Mouse (Mus musculus): ENCODE results near the gene Dnaaf1. TPM values are rescaled to one million over a fixed set of nuclear protein-coding genes. Genes with fewer than 3 reads are reported as not detected.

Dnaaf1 gene
- polyA plus RNA-seq, 1 experiment from 2014 or later, result 0.61 TPM

- no peak overlapping the region for H3K27ac ChIP-seq
- no peak overlapping the region for H3K4me2 ChIP-seq (replicated peaks)
- ATAC-seq (ENCODE audit: low FRiP score), result no peak
- H3K27me3 ChIP-seq, result peaks cover 45% of the 10 kb centered on the region
- H3K36me3 ChIP-seq, result no peaks in the 10 kb centered on the region
- H3K4me3 ChIP-seq, result no peak overlapping the region
- 39% methylated on average over 13 of the region's 13 CpGs for WGBS
- H3K9ac ChIP-seq, result no peak overlapping the region
- H3K9me3 ChIP-seq (replicated peaks), result no peaks in the 10 kb centered on the region
- peaks cover 3% of the 10 kb centered on the region for H3K4me1 ChIP-seq
Observed at GRCm38 (mm10) chr8:119579096-119579495, 4.1 kb downstream of the Dnaaf1 start.

GRCm38 (mm10) chr8:119580441-119581161 is 5.6 kb downstream of the Dnaaf1 start:
- Histone ChIP-seq H3K27me3 (peaks cover 45% of the 10 kb centered on the region), H3K27ac (no peak overlapping the region), H3K9me3 (replicated peaks) (no peaks in the 10 kb centered on the region), H3K36me3 (no peaks in the 10 kb centered on the region), H3K4me3 (no peak overlapping the region), H3K4me1 (no peaks in the 10 kb centered on the region), H3K9ac (no peak overlapping the region), H3K4me2 (replicated peaks) (no peak overlapping the region)
- 90% methylated on average over 5 of the region's 5 CpGs for WGBS
- no peak for ATAC-seq (ENCODE audit: low FRiP score)

GRCm38 (mm10) chr8:119585901-119586300 is 10.9 kb downstream of the Dnaaf1 start:
- Histone ChIP-seq H3K4me3 (peak overlapping the region; percentile 25), H3K27me3 (peaks cover 9% of the 10 kb centered on the region; the same call in 1 of the 2 replicates), H3K27ac (no peak overlapping the region), H3K9me3 (replicated peaks) (no peaks in the 10 kb centered on the region), H3K36me3 (no peaks in the 10 kb centered on the region), H3K4me2 (replicated peaks) (peak overlapping the region; percentile 53), H3K4me1 (0 out of 2 replicates have a peak, but pooled peaks cover 7% of the 10 kb centered on the region), H3K9ac (0 out of 2 replicates have a peak overlapping the region, but pooled peaks have one; percentile 35)
- WGBS, result 26% methylated on average over 19 of the region's 24 CpGs
- no peak for ATAC-seq (ENCODE audit: low FRiP score)

- peaks cover 6% of the 10 kb centered on the region; the same call in 1 of the 2 replicates for H3K27me3 ChIP-seq
- H3K27ac ChIP-seq, result no peak overlapping the region
- no peaks in the 10 kb centered on the region for H3K36me3 ChIP-seq
- H3K4me1 ChIP-seq, result 0 out of 2 replicates have a peak, but pooled peaks cover 7% of the 10 kb centered on the region
- no peak overlapping the region for H3K9ac ChIP-seq
- 59% methylated on average over 4 of the region's 4 CpGs for WGBS
- H3K4me2 ChIP-seq (replicated peaks), result no peak overlapping the region
- no peak overlapping the region for H3K4me3 ChIP-seq
- no peak for ATAC-seq (ENCODE audit: low FRiP score)
- H3K9me3 ChIP-seq (replicated peaks), result no peaks in the 10 kb centered on the region
Observed at GRCm38 (mm10) chr8:119588321-119588720, 13.3 kb downstream of the Dnaaf1 start.

- Histone ChIP-seq H3K4me3 (no peak overlapping the region), H3K4me2 (replicated peaks) (no peak overlapping the region), H3K27ac (no peak overlapping the region), H3K36me3 (no peaks in the 10 kb centered on the region), H3K9ac (no peak overlapping the region), H3K4me1 (0 out of 2 replicates have a peak, but pooled peaks cover 7% of the 10 kb centered on the region), H3K9me3 (replicated peaks) (no peaks in the 10 kb centered on the region), H3K27me3 (peaks cover 6% of the 10 kb centered on the region; the same call in 1 of the 2 replicates)
- no peak for ATAC-seq (ENCODE audit: low FRiP score)
- 17% methylated on average over 10 of the region's 10 CpGs for whole genome bisulfite sequencing
Observed at GRCm38 (mm10) chr8:119588844-119589243, 13.8 kb downstream of the Dnaaf1 start.

GRCm38 (mm10) chr8:119590348-119590747 is 15.3 kb downstream of the Dnaaf1 start:
- Histone ChIP-seq H3K27me3 (peaks cover 6% of the 10 kb centered on the region; the same call in 1 of the 2 replicates), H3K9me3 (replicated peaks) (no peaks in the 10 kb centered on the region), H3K27ac (no peak overlapping the region), H3K4me3 (no peak overlapping the region), H3K4me2 (replicated peaks) (no peak overlapping the region), H3K9ac (no peak overlapping the region), H3K4me1 (peaks cover 13% of the 10 kb centered on the region; the same call in 1 of the 2 replicates), H3K36me3 (no peaks in the 10 kb centered on the region)
- no peak for ATAC-seq (ENCODE audit: low FRiP score)
- 80% methylated on average over 14 of the region's 14 CpGs for WGBS

- ATAC-seq (ENCODE audit: low FRiP score), result no peak
- 96% methylated on average over 7 of the region's 7 CpGs for whole genome bisulfite sequencing
- no peak overlapping the region for H3K27ac ChIP-seq
Observed at GRCm38 (mm10) chr8:119591456-119591855, 16.4 kb downstream of the Dnaaf1 start.

GRCm38 (mm10) chr8:119603771-119604170 is 28.7 kb downstream of the Dnaaf1 start:
- Histone ChIP-seq H3K9ac (0 out of 2 replicates have a peak overlapping the region, but pooled peaks have one; percentile 75), H3K27ac (no peak overlapping the region), H3K36me3 (peaks cover 39% of the 10 kb centered on the region), H3K4me3 (peak overlapping the region; percentile 75), H3K4me1 (peaks cover 12% of the 10 kb centered on the region), H3K9me3 (replicated peaks) (no peaks in the 10 kb centered on the region), H3K4me2 (replicated peaks) (peak overlapping the region; percentile 77), H3K27me3 (no peaks in the 10 kb centered on the region)
- WGBS, result 91% methylated on average over 4 of the region's 4 CpGs
- no peak for ATAC-seq (ENCODE audit: low FRiP score)

More at GRCm38 (mm10) chr8:119591456-119591855, 16.4 kb downstream of the Dnaaf1 start:
- no peaks in the 10 kb centered on the region for H3K9me3 ChIP-seq (replicated peaks)
- H3K9ac ChIP-seq, result no peak overlapping the region
- H3K4me3 ChIP-seq, result no peak overlapping the region
- peaks cover 13% of the 10 kb centered on the region; the same call in 1 of the 2 replicates for H3K4me1 ChIP-seq
- no peak overlapping the region for H3K4me2 ChIP-seq (replicated peaks)
- no peaks in the 10 kb centered on the region for H3K27me3 ChIP-seq
- H3K36me3 ChIP-seq, result no peaks in the 10 kb centered on the region; the same call in 1 of the 2 replicates

GRCm38 (mm10) chr8:119604398-119604803 is 29.4 kb downstream of the Dnaaf1 start:
- ATAC-seq (ENCODE audit: low FRiP score), result no peak
- H3K27me3 ChIP-seq, result no peaks in the 10 kb centered on the region
- peaks cover 12% of the 10 kb centered on the region for H3K4me1 ChIP-seq
- no peak overlapping the region for H3K27ac ChIP-seq
- no peaks in the 10 kb centered on the region for H3K9me3 ChIP-seq (replicated peaks)
- peaks cover 33% of the 10 kb centered on the region for H3K36me3 ChIP-seq
- peak overlapping the region; percentile 75 for H3K4me3 ChIP-seq
- 46% methylated on average over 12 of the region's 12 CpGs for WGBS
- peak overlapping the region; percentile 77 for H3K4me2 ChIP-seq (replicated peaks)
- peak overlapping the region; percentile 75 for H3K9ac ChIP-seq

GRCm38 (mm10) chr8:119604996-119605395 is 30.0 kb downstream of the Dnaaf1 start, which contains the start of gene Taf1c:
TSS of gene Taf1c (minus strand) at chr8:119605222.
- peak; percentile 76 for ATAC-seq (ENCODE audit: low FRiP score)
- 2% methylated on average over 23 of the region's 23 CpGs for WGBS
- Histone ChIP-seq H3K4me1 (peaks cover 12% of the 10 kb centered on the region), H3K36me3 (peaks cover 27% of the 10 kb centered on the region), H3K27me3 (no peaks in the 10 kb centered on the region), H3K9ac (peak within 1 kb of the TSS; percentile 75), H3K4me2 (replicated peaks) (peak within 1 kb of the TSS; percentile 77), H3K9me3 (replicated peaks) (no peaks in the 10 kb centered on the region), H3K4me3 (peak within 1 kb of the TSS; percentile 75), H3K27ac (no peak within 1 kb of the TSS)

GRCm38 (mm10) chr8:119606224-119606623 is 31.2 kb downstream of the Dnaaf1 start:
- 87% methylated on average over 2 of the region's 2 CpGs for WGBS
- H3K4me2 ChIP-seq (replicated peaks), result no peak overlapping the region
- H3K9ac ChIP-seq, result no peak overlapping the region
- H3K36me3 ChIP-seq, result peaks cover 15% of the 10 kb centered on the region
- H3K4me1 ChIP-seq, result peaks cover 15% of the 10 kb centered on the region
- no peaks in the 10 kb centered on the region for H3K9me3 ChIP-seq (replicated peaks)
- H3K27me3 ChIP-seq, result no peaks in the 10 kb centered on the region
- no peak overlapping the region for H3K4me3 ChIP-seq
- H3K27ac ChIP-seq, result no peak overlapping the region
- no peak for ATAC-seq (ENCODE audit: low FRiP score)

GRCm38 (mm10) chr8:119612471-119612870 is 37.4 kb downstream of the Dnaaf1 start, which contains the start of gene Adad2:
TSS of gene Adad2 (plus strand) at chr8:119612747.
- Histone ChIP-seq H3K36me3 (no peaks in the 10 kb centered on the region), H3K9ac (no peak within 1 kb of the TSS), H3K4me2 (replicated peaks) (no peak within 1 kb of the TSS), H3K4me3 (no peak within 1 kb of the TSS), H3K4me1 (0 out of 2 replicates have a peak, but pooled peaks cover 3% of the 10 kb centered on the region), H3K27me3 (peaks cover 9% of the 10 kb centered on the region), H3K27ac (no peak within 1 kb of the TSS), H3K9me3 (replicated peaks) (no peaks in the 10 kb centered on the region)
- 85% methylated on average over 26 of the region's 26 CpGs for WGBS
- no peak for ATAC-seq (ENCODE audit: low FRiP score)
